Mouse (Mus musculus) embryonic facial prominence, embryonic 11.5 days (tissue): Measurements from ENCODE around the gene Naa10. TPM values are rescaled to one million over a fixed set of nuclear protein-coding genes. Genes with fewer than 3 reads are reported as not detected.
A peak's percentile ranks its signal among the peaks of the same experiment; 100 is the strongest.

Experiments
- ATAC-seq: fragments of 200-750 bp; cut with Nextera tagmentation; replicated peaks from 2 replicates; pipeline ENCODE4 v1.8.0; 2017; ENCODE audit warnings: low read depth; ENCODE audit not compliant: insufficient number of reproducible peaks, low FRiP score, low TSS enrichment
- DNase-seq: peaks from one replicate; pipeline ENCODE4 v3.0.0-alpha.2; 2015; ENCODE audit warnings: low spot score
- H3K27ac ChIP-seq: fragments of 300-500 bp; sonication (generic); replicated peaks from 2 replicates; pipeline ENCODE4 v1.5.1; 2014; ENCODE audit warnings: mild to moderate bottlenecking, low read depth, low read length, control low read depth
- H3K27me3 ChIP-seq: fragments of 300-500 bp; sonication (generic); 2 replicates; pipeline ENCODE4 v1.6.1; 2014; ENCODE audit warnings: mild to moderate bottlenecking, low read length, moderate library complexity, mixed read lengths; ENCODE audit not compliant: control insufficient read depth, insufficient read depth
- H3K36me3 ChIP-seq: fragments of 300-500 bp; sonication (generic); replicated peaks from 2 replicates; pipeline ENCODE4 v1.6.1; 2014; ENCODE audit warnings: low read depth, mild to moderate bottlenecking, low read length, moderate library complexity, mixed read lengths; ENCODE audit not compliant: control insufficient read depth, insufficient read depth
- H3K4me1 ChIP-seq: fragments of 300-500 bp; sonication (generic); 2 replicates; pipeline ENCODE4 v1.6.1; 2014; ENCODE audit warnings: low read length, mixed read lengths; ENCODE audit not compliant: control insufficient read depth, insufficient read depth
- H3K4me2 ChIP-seq: fragments of 300-500 bp; sonication (generic); 2 replicates; pipeline ENCODE4 v1.6.1; 2014; ENCODE audit warnings: low read depth, mild to moderate bottlenecking, control low read depth, low read length, moderate library complexity
- H3K4me3 ChIP-seq: fragments of 300-500 bp; sonication (generic); 2 replicates; pipeline ENCODE4 v1.5.1; 2014; ENCODE audit warnings: low read depth, low read length, control low read depth
- H3K9ac ChIP-seq: fragments of 300-500 bp; sonication (generic); replicated peaks from 2 replicates; pipeline ENCODE4 v1.6.1; 2014; ENCODE audit warnings: mild to moderate bottlenecking, control low read depth, low read length
- H3K9me3 ChIP-seq: fragments of 300-500 bp; sonication (generic); replicated peaks from 2 replicates; pipeline ENCODE4 v1.6.1; 2016; ENCODE audit warnings: mild to moderate bottlenecking, low read length, inconsistent platforms, mixed read lengths; ENCODE audit not compliant: control insufficient read depth
- WGBS: fragments of 180-500 bp; shearing (Covaris S2); extraction: QIAGEN DNeasy Blood & Tissue Kit; methylation state at CpG from one replicate; pipeline ENCODE4 v1.1.7; 2014; 5-methylcytosine and 5-hydroxymethylcytosine counted together
- polyA plus RNA-seq: library from polyadenylated mRNA; unstranded; fragments of >200 nt; fragmentation: Nextera tagmentation; extraction: Ambion mirVana; gene quantifications from 2 replicates; pipeline ENCODE4 v1.2.1, GENCODE M21; 2014

Naa10 gene
- polyA plus RNA-seq, 1 experiment from 2014 or later = 159 TPM

- Histone ChIP-seq H3K4me2 (peak overlapping the region; percentile 57), H3K27ac (no peak overlapping the region), H3K4me1 (peaks cover 3% of the 10 kb centered on the region; the same call in 1 of the 2 replicates), H3K27me3 (no peaks in the 10 kb centered on the region), H3K9ac (peak overlapping the region; percentile 76), H3K36me3 (no peaks in the 10 kb centered on the region), H3K9me3 (no peaks in the 10 kb centered on the region), H3K4me3 (peak overlapping the region; percentile 67)
- no peak for ATAC-seq
- DNase-seq = no peak
- 54% methylated on average over 3 of the region's 3 CpGs for WGBS
Measured at GRCm38 (mm10) chrX:73964363-73964762, 42.6 kb upstream of the Naa10 start.

GRCm38 (mm10) chrX:73954988-73955387 lies 33.2 kb upstream of the Naa10 start:
- 95% methylated on average over 6 of the region's 6 CpGs for WGBS
- Histone ChIP-seq H3K9ac (no peak overlapping the region), H3K4me2 (no peak overlapping the region), H3K9me3 (no peaks in the 10 kb centered on the region), H3K36me3 (peaks cover 2% of the 10 kb centered on the region), H3K27ac (no peak overlapping the region), H3K27me3 (no peaks in the 10 kb centered on the region), H3K4me1 (no peaks in the 10 kb centered on the region), H3K4me3 (no peak overlapping the region)
- ATAC-seq = no peak
- DNase-seq = no peak

GRCm38 (mm10) chrX:73952603-73953002 lies 30.9 kb upstream of the Naa10 start:
- H3K9ac ChIP-seq = no peak overlapping the region
- H3K27ac ChIP-seq = no peak overlapping the region
- H3K36me3 ChIP-seq = peaks cover 2% of the 10 kb centered on the region
- DNase-seq (no peak), ATAC-seq (no peak)
- H3K4me2 ChIP-seq = no peak overlapping the region
- no peak overlapping the region for H3K4me3 ChIP-seq
- 93% methylated on average over 5 of the region's 5 CpGs for WGBS
- H3K9me3 ChIP-seq = no peaks in the 10 kb centered on the region
- H3K27me3 ChIP-seq = no peaks in the 10 kb centered on the region
- H3K4me1 ChIP-seq = no peaks in the 10 kb centered on the region

- ATAC-seq = no peak
- no peak overlapping the region for H3K27ac ChIP-seq
- peaks cover 2% of the 10 kb centered on the region for H3K36me3 ChIP-seq
- no peak for DNase-seq
- H3K27me3 ChIP-seq = no peaks in the 10 kb centered on the region
- H3K9me3 ChIP-seq = no peaks in the 10 kb centered on the region
- no peak overlapping the region for H3K9ac ChIP-seq
- H3K4me1 ChIP-seq = no peaks in the 10 kb centered on the region
- H3K4me2 ChIP-seq = no peak overlapping the region
- WGBS = 97% methylated on average over 10 of the region's 10 CpGs
- no peak overlapping the region for H3K4me3 ChIP-seq
Measured at GRCm38 (mm10) chrX:73949341-73949740, 27.6 kb upstream of the Naa10 start.

GRCm38 (mm10) chrX:73948647-73949046 lies 26.9 kb upstream of the Naa10 start:
- DNase-seq = peak; percentile 71
- no peak overlapping the region for H3K4me2 ChIP-seq
- H3K9ac ChIP-seq = no peak overlapping the region
- H3K4me3 ChIP-seq = no peak overlapping the region
- peaks cover 2% of the 10 kb centered on the region for H3K36me3 ChIP-seq
- H3K4me1 ChIP-seq = no peaks in the 10 kb centered on the region
- 46% methylated on average over 4 of the region's 4 CpGs for WGBS
- no peak overlapping the region for H3K27ac ChIP-seq
- ATAC-seq = 0 out of 2 replicates have a peak, but pooled peaks have one; percentile 9
- H3K27me3 ChIP-seq = no peaks in the 10 kb centered on the region
- H3K9me3 ChIP-seq = no peaks in the 10 kb centered on the region

- Histone ChIP-seq H3K9me3 (no peaks in the 10 kb centered on the region), H3K9ac (no peak overlapping the region), H3K4me1 (no peaks in the 10 kb centered on the region), H3K27ac (no peak overlapping the region), H3K4me2 (no peak overlapping the region), H3K4me3 (no peak overlapping the region), H3K36me3 (no peaks in the 10 kb centered on the region; the same call in none of the 2 replicates), H3K27me3 (no peaks in the 10 kb centered on the region)
- no peak for DNase-seq
- no peak for ATAC-seq
- WGBS = 89% methylated on average over 6 of the region's 6 CpGs
Measured at GRCm38 (mm10) chrX:73946896-73947295, 25.2 kb upstream of the Naa10 start.

GRCm38 (mm10) chrX:73942294-73942693 lies 20.6 kb upstream of the Naa10 start:
- Histone ChIP-seq H3K36me3 (no peaks in the 10 kb centered on the region; the same call in none of the 2 replicates), H3K27me3 (no peaks in the 10 kb centered on the region), H3K9ac (no peak overlapping the region), H3K9me3 (no peaks in the 10 kb centered on the region), H3K4me3 (no peak overlapping the region), H3K4me2 (no peak overlapping the region), H3K4me1 (no peaks in the 10 kb centered on the region; the same call in 1 of the 2 replicates), H3K27ac (no peak overlapping the region)
- no peak for ATAC-seq
- no peak for DNase-seq
- WGBS = 88% methylated on average over 2 of the region's 2 CpGs

- no peak for DNase-seq
- no peak overlapping the region for H3K4me2 ChIP-seq
- no peaks in the 10 kb centered on the region; the same call in none of the 2 replicates for H3K36me3 ChIP-seq
- no peak overlapping the region for H3K27ac ChIP-seq
- ATAC-seq = no peak
- no peaks in the 10 kb centered on the region for H3K9me3 ChIP-seq
- no peak overlapping the region for H3K9ac ChIP-seq
- WGBS = 96% methylated on average over 2 of the region's 2 CpGs
- no peaks in the 10 kb centered on the region; the same call in 1 of the 2 replicates for H3K4me1 ChIP-seq
- H3K27me3 ChIP-seq = no peaks in the 10 kb centered on the region
- no peak overlapping the region for H3K4me3 ChIP-seq
Measured at GRCm38 (mm10) chrX:73941860-73942259, 20.1 kb upstream of the Naa10 start.
